Comparison of ENCODE assay signal across 8 mouse cellular contexts in the genomic region with DNA sequence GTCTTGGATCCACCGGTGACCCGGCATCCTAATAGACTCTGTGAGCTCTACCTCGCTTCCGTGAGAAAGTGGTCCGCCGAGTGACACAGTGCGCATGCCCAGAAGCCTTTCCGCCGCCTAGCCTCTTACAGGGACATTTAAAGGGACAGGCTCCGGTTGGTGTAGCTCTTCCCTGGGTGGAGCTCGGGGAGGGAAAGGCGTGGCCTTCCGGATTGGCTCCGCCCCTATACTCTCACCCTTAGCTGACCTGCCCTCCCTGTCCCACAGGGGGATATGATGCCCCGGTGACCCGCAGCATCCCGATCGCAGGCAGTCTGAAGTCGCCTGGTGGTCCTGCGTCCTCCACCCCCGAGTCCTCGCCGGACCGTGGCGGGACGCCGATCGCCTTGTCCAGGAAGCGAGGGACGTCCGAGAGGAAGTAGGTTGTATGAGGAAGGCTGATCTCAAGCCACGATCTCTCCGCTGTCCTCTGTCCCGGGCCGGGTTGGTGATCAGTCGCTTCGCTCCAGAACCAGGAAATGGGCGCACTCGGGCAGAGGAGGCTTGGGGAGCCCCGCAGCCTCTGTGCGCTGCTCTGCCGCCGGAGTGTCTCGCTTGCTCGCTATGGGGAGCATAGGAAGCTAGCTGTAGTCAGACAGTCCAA. TPM values are rescaled to one million over a fixed set of nuclear protein-coding genes. Genes with fewer than 3 reads are reported as not detected.
A peak's percentile ranks its signal among the peaks of the same experiment; 100 is the strongest.
DNase-seq lines count a peak whose midpoint lies in the region; ATAC-seq lines count a peak whose summit lies in the region.

A gene (minus strand): TSS at position 139 of the 643 bp plus-strand sequence.
A gene (plus strand): TSS at position 235 of the 643 bp plus-strand sequence.

- H3K27me3 ChIP-seq in forebrain, embryonic 14.5 days (replicated peaks; ENCODE audit: control insufficient read depth, insufficient read depth, low read length): no peaks in the 10 kb centered on the region
- H3K27me3 ChIP-seq in neural tube, embryonic 15.5 days (replicated peaks): no peaks in the 10 kb centered on the region

- peak; percentile 99 for ATAC-seq in forebrain, embryonic 14.5 days
- ATAC-seq in neural tube, embryonic 15.5 days (ENCODE audit: low FRiP score): peak; percentile 98

- peaks cover 5% of the 10 kb centered on the region; the same call in 1 of the 2 replicates for H3K4me1 ChIP-seq in forebrain, embryonic 14.5 days (ENCODE audit: control insufficient read depth, insufficient read depth, low read length)
- peaks cover 12% of the 10 kb centered on the region; the same call in 1 of the 2 replicates for H3K4me1 ChIP-seq in neural tube, embryonic 15.5 days

- H3K36me3 ChIP-seq in forebrain, embryonic 14.5 days (ENCODE audit: control insufficient read depth, insufficient read depth, low read length): no peaks in the 10 kb centered on the region
- H3K36me3 ChIP-seq in neural tube, embryonic 15.5 days: no peaks in the 10 kb centered on the region

- peak within 1 kb of the TSS; percentile 72 for H3K4me2 ChIP-seq in forebrain, embryonic 14.5 days (ENCODE audit: low read length)
- peak within 1 kb of the TSS; percentile 88 for H3K4me2 ChIP-seq in neural tube, embryonic 15.5 days

- H3K9ac ChIP-seq in forebrain, embryonic 14.5 days (ENCODE audit: low read length): peak within 1 kb of the TSS; percentile 67
- peak within 1 kb of the TSS; percentile 70 for H3K9ac ChIP-seq in neural tube, embryonic 15.5 days (replicated peaks)

- WGBS in forebrain, embryonic 14.5 days: under 1% methylated on average over 45 of the region's 45 CpGs
- WGBS in neural tube, embryonic 15.5 days: under 1% methylated on average over 45 of the region's 45 CpGs

- no peaks in the 10 kb centered on the region for H3K9me3 ChIP-seq in forebrain, embryonic 14.5 days (replicated peaks; ENCODE audit: control insufficient read depth, low read length)
- no peaks in the 10 kb centered on the region for H3K9me3 ChIP-seq in neural tube, embryonic 15.5 days (replicated peaks)

- intact Hi-C loops in heart, postnatal 14 days (cut with DNase I): no loop called here

- peak within 1 kb of the TSS; percentile 62 for H3K4me3 ChIP-seq in forebrain, embryonic 14.5 days (ENCODE audit: low read depth, low read length)
- H3K4me3 ChIP-seq in neural tube, embryonic 15.5 days (replicated peaks): peak within 1 kb of the TSS; percentile 92

- peak; percentile 97 for DNase-seq in ES-CJ7 (ENCODE audit: low read depth, low spot score)
- DNase-seq in cerebellum, adult 11 months: peak; percentile 91
- peak; percentile 97 for DNase-seq in forebrain, embryonic 14.5 days (ENCODE audit: low spot score)
- DNase-seq in heart, postnatal 14 days: peak; percentile 93
- peak; percentile 92 for DNase-seq in layer of hippocampus, adult 11-12 months (ENCODE audit: low spot score)
- DNase-seq in lung, adult 18-20 months: peak; percentile 95 to 96
- DNase-seq in testis, postnatal 14 days (ENCODE audit: low spot score): peak; percentile 90

- no peak within 1 kb of the TSS for H3K27ac ChIP-seq in forebrain, embryonic 14.5 days (ENCODE audit: low read depth, low read length)
- peak within 1 kb of the TSS; percentile 77 for H3K27ac ChIP-seq in neural tube, embryonic 15.5 days (replicated peaks)

RNA-seq across cellular contexts. Expression of the first gene that starts in this region (rescaled TPM):
- 5.2 and 6.2 TPM in 2 replicates for polyA plus RNA-seq in forebrain, embryonic 14.5 days (2014; fragmentation: Nextera tagmentation; extraction: Ambion mirVana)
- total RNA-seq in heart, postnatal 14 days (2021): 1 to 10 TPM; 2.5 to 3.3 TPM
- 5.1 and 7.6 TPM in 2 replicates for polyA plus RNA-seq in neural tube, embryonic 15.5 days (2015; fragmentation: Nextera tagmentation; extraction: Ambion mirVana)

RNA-seq across cellular contexts. Expression of the second gene that starts in this region (rescaled TPM):
- polyA plus RNA-seq in forebrain, embryonic 14.5 days (2014; fragmentation: Nextera tagmentation; extraction: Ambion mirVana): 0.97 and 1.1 TPM in 2 replicates
- total RNA-seq in heart, postnatal 14 days (2021): 1 to 10 TPM; 6.2 to 7.6 TPM
- 2.0 and 3.5 TPM in 2 replicates for polyA plus RNA-seq in neural tube, embryonic 15.5 days (2015; fragmentation: Nextera tagmentation; extraction: Ambion mirVana)
